Mouse (Mus musculus): ENCODE measurements around the gene Zfp523. TPM values are rescaled to one million over a fixed set of nuclear protein-coding genes. Genes with fewer than 3 reads are reported as not detected.

Zfp523 gene
- 71.9 and 77.1 TPM in 2 replicates for polyA plus RNA-seq (2012; rRNA removed)

DNA sequence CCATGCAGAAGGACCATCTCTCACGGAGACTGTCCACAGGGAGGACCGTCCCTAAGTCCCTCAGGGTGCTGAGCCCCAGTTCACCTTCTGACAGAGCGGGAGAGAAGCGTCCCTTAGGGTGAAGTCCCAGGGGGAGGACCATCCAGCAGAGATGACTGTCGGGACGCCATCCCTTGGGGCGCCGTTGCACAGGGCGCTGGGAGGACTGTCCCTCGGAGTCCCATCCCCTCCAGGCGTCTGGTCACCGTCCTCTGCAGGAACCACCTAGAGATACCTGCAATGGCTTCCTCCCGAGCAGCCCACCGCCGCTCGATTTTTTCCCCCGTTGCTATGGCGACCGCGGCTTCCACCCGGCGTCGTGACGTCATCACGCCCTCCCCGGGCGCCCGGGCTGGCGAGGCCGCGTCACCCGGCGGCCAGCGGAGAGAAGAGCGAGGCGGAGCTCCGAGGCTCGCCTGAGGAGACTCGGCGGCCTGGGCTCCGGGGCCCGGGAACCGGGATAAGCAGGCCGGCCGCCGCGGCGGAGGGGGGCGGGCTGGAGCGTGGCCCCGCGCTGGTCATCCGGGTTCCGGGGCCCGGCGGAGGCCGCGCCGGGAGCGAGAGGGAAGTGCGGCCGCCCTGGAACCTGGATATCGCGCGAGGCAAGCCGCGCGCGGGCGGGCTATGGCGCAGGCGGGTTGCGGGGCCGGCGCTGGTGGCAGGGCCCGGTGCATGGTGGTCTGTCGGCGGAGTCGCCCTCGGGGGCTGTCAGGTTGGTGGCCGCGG, at the start of gene Zfp523:
Gene Zfp523 (plus strand): TSS at position 355 of the 765 bp plus-strand sequence.
- peaks cover 6% of the 10 kb centered on the region; the same call in 1 of the 2 replicates for H3K4me1 ChIP-seq (ENCODE audit: control insufficient read depth, insufficient read depth, low read length)
- TF ChIP-seq CTCF (IDR thresholded peaks at IDR 0.05; ENCODE audit: borderline replicate concordance, insufficient read depth, low read depth, low read length) = no peak
- peak; percentile 38; the same call in 1 of the 2 replicates for TF ChIP-seq POLR2A (IDR thresholded peaks at IDR 0.05; ENCODE audit: borderline replicate concordance, insufficient read depth, low read length)
- DNase-seq = peak; percentile 92 to 93
- peak within 1 kb of the TSS; percentile 99 for H3K4me3 ChIP-seq (replicated peaks; ENCODE audit: insufficient read depth, low read depth, low read length)
- H3K27me3 ChIP-seq (ENCODE audit: control insufficient read depth, insufficient read depth, low read length) = no peaks in the 10 kb centered on the region
- H3K27ac ChIP-seq (ENCODE audit: insufficient read depth, low read length) = peak within 1 kb of the TSS; percentile 85
- WGBS = under 1% methylated on average over 78 of the region's 82 CpGs

DNA sequence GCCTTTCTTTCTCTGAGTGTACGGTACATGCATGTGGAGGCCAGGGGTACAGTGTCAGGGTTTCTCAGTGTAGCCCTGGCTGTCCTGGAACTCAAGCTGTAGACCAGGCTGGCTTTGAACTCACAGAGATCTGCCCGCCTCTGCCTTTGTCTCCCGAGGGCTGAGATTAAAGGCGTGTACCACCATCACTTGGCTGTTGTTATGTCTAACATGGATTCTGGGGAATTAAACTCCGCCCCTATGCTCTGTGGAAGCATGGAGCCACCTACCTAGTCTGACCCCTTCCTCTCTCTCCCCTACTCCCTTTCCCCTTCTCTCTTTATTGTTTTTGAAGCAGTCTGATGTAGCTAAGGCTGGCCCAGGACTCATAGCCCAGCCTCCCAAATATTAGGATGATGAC, 47.1 kb upstream of the Zfp523 start:
- no peak for DNase-seq
- no peaks in the 10 kb centered on the region for H3K27me3 ChIP-seq (ENCODE audit: control insufficient read depth, insufficient read depth, low read length)
- H3K4me3 ChIP-seq (replicated peaks; ENCODE audit: insufficient read depth, low read depth, low read length) = no peak overlapping the region
- no peaks in the 10 kb centered on the region for H3K4me1 ChIP-seq (ENCODE audit: control insufficient read depth, insufficient read depth, low read length)
- 92% methylated on average over 5 of the region's 5 CpGs for WGBS
- H3K27ac ChIP-seq (ENCODE audit: insufficient read depth, low read length) = no peak overlapping the region
- TF ChIP-seq POLR2A (IDR thresholded peaks at IDR 0.05; ENCODE audit: borderline replicate concordance, insufficient read depth, low read length) = no peak
- TF ChIP-seq CTCF (IDR thresholded peaks at IDR 0.05; ENCODE audit: borderline replicate concordance, insufficient read depth, low read depth, low read length) = no peak

DNA sequence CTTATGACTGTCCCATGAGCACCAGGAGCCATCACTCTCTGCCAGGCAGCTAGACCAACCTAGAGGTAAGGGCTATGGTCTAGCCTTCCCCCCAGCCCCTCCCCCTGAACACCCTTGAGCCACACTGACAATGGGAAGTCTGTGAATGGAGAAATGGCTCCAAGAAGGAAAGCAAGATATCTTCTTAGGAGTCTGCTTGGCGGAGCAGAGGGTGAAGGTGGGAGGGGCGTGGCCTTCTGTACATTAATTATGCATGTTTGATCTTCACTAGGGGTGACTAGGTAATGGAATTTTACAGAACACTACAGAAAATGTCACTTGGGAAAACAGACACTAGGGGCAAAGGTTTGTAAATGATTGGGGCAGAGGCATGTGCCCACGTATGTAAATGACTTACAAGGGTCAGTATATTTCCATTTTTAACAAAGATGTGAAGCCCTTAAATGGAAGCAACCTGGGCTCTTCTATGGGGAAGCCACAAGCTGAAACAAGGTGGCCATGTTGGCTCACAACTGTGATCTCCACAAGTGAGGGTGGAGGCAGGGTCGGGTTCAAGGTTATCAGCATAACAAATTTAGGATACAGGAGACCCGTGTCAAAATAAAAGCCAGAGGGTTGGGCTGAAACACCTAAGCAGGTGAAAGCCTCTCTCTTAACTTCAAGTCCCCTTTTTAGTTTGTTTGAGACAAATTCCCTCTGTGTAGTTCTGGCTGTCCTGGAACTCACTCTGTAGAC, 46.4 kb upstream of the Zfp523 start:
- Histone ChIP-seq H3K4me3 (replicated peaks; ENCODE audit: insufficient read depth, low read depth, low read length) (no peak overlapping the region), H3K27ac (ENCODE audit: insufficient read depth, low read length) (no peak overlapping the region), H3K27me3 (ENCODE audit: control insufficient read depth, insufficient read depth, low read length) (no peaks in the 10 kb centered on the region), H3K4me1 (ENCODE audit: control insufficient read depth, insufficient read depth, low read length) (no peaks in the 10 kb centered on the region)
- no peak for TF ChIP-seq CTCF (IDR thresholded peaks at IDR 0.05; ENCODE audit: borderline replicate concordance, insufficient read depth, low read depth, low read length)
- no peak for TF ChIP-seq POLR2A (IDR thresholded peaks at IDR 0.05; ENCODE audit: borderline replicate concordance, insufficient read depth, low read length)
- DNase-seq = no peak
- WGBS = 85% methylated on average over 5 of the region's 5 CpGs

- H3K27ac ChIP-seq (ENCODE audit: insufficient read depth, low read length) = no peak overlapping the region
- H3K27me3 ChIP-seq (ENCODE audit: control insufficient read depth, insufficient read depth, low read length) = no peaks in the 10 kb centered on the region
- no peak for TF ChIP-seq POLR2A (IDR thresholded peaks at IDR 0.05; ENCODE audit: borderline replicate concordance, insufficient read depth, low read length)
- TF ChIP-seq CTCF (IDR thresholded peaks at IDR 0.05; ENCODE audit: borderline replicate concordance, insufficient read depth, low read depth, low read length) = no peak
- no peak overlapping the region for H3K4me3 ChIP-seq (replicated peaks; ENCODE audit: insufficient read depth, low read depth, low read length)
- H3K4me1 ChIP-seq (ENCODE audit: control insufficient read depth, insufficient read depth, low read length) = 0 out of 2 replicates have a peak, but pooled peaks cover under 1% of the 10 kb centered on the region
- DNase-seq = no peak
These were observed 45.8 kb upstream of the Zfp523 start for GRCm38 (mm10) chr17:28131156-28131555.

GRCm38 (mm10) chr17:28133193-28133592, 43.7 kb upstream of the Zfp523 start:
- no peak overlapping the region for H3K27ac ChIP-seq (ENCODE audit: insufficient read depth, low read length)
- 0 out of 2 replicates have a peak, but pooled peaks cover 5% of the 10 kb centered on the region for H3K4me1 ChIP-seq (ENCODE audit: control insufficient read depth, insufficient read depth, low read length)
- TF ChIP-seq CTCF (IDR thresholded peaks at IDR 0.05; ENCODE audit: borderline replicate concordance, insufficient read depth, low read depth, low read length) (peak; percentile 69), POLR2A (IDR thresholded peaks at IDR 0.05; ENCODE audit: borderline replicate concordance, insufficient read depth, low read length) (no peak)
- DNase-seq = peak in 1 of 2 experiments; percentile 59
- H3K4me3 ChIP-seq (replicated peaks; ENCODE audit: insufficient read depth, low read depth, low read length) = no peak overlapping the region
- whole genome bisulfite sequencing = 8% methylated on average over 14 of the region's 14 CpGs
- H3K27me3 ChIP-seq (ENCODE audit: control insufficient read depth, insufficient read depth, low read length) = no peaks in the 10 kb centered on the region

DNA sequence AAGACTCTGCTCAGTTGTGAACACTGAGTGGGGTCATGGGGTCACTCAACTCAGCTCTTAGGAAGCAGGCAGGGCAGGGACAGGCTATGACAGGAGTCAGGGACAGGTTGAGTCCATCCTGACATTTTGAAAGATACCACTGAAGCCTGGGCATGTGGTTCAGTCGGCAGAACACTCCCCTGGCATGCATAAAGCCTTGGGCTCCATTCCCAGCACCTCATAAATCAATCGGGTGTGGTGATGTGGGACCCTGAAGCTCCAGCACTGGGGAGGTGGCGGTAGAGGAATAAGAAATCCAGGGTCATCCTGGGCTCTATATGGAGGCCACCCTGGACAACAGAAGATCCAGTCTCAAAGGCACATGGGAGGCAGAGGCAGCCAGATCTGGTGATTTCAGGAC, 41.4 kb upstream of the Zfp523 start:
- no peak for DNase-seq
- TF ChIP-seq CTCF (IDR thresholded peaks at IDR 0.05; ENCODE audit: borderline replicate concordance, insufficient read depth, low read depth, low read length) (no peak), POLR2A (IDR thresholded peaks at IDR 0.05; ENCODE audit: borderline replicate concordance, insufficient read depth, low read length) (no peak)
- Histone ChIP-seq H3K27ac (ENCODE audit: insufficient read depth, low read length) (no peak overlapping the region), H3K4me3 (replicated peaks; ENCODE audit: insufficient read depth, low read depth, low read length) (no peak overlapping the region), H3K27me3 (ENCODE audit: control insufficient read depth, insufficient read depth, low read length) (no peaks in the 10 kb centered on the region), H3K4me1 (ENCODE audit: control insufficient read depth, insufficient read depth, low read length) (0 out of 2 replicates have a peak, but pooled peaks cover 5% of the 10 kb centered on the region)
- 65% methylated on average over 3 of the region's 3 CpGs for WGBS

- Histone ChIP-seq H3K4me3 (replicated peaks; ENCODE audit: insufficient read depth, low read depth, low read length) (no peak overlapping the region), H3K27ac (ENCODE audit: insufficient read depth, low read length) (no peak overlapping the region), H3K27me3 (ENCODE audit: control insufficient read depth, insufficient read depth, low read length) (no peaks in the 10 kb centered on the region), H3K4me1 (ENCODE audit: control insufficient read depth, insufficient read depth, low read length) (0 out of 2 replicates have a peak, but pooled peaks cover 5% of the 10 kb centered on the region)
- 22% methylated on average over 5 of the region's 5 CpGs for WGBS
- TF ChIP-seq CTCF (IDR thresholded peaks at IDR 0.05; ENCODE audit: borderline replicate concordance, insufficient read depth, low read depth, low read length) (no peak), POLR2A (IDR thresholded peaks at IDR 0.05; ENCODE audit: borderline replicate concordance, insufficient read depth, low read length) (no peak)
- DNase-seq = no peak
These were observed 40.7 kb upstream of the Zfp523 start for GRCm38 (mm10) chr17:28136266-28136665.

Data from cerebellum, adult 2 months (tissue).